Mouse (Mus musculus): ENCODE data around the gene Styxl1. TPM values are rescaled to one million over a fixed set of nuclear protein-coding genes. Genes with fewer than 3 reads are reported as not detected.

Gene Styxl1
- polyA plus RNA-seq (2015; fragmentation: Nextera tagmentation; extraction: Ambion mirVana): 0.84 and 1.2 TPM in 2 replicates

DNA sequence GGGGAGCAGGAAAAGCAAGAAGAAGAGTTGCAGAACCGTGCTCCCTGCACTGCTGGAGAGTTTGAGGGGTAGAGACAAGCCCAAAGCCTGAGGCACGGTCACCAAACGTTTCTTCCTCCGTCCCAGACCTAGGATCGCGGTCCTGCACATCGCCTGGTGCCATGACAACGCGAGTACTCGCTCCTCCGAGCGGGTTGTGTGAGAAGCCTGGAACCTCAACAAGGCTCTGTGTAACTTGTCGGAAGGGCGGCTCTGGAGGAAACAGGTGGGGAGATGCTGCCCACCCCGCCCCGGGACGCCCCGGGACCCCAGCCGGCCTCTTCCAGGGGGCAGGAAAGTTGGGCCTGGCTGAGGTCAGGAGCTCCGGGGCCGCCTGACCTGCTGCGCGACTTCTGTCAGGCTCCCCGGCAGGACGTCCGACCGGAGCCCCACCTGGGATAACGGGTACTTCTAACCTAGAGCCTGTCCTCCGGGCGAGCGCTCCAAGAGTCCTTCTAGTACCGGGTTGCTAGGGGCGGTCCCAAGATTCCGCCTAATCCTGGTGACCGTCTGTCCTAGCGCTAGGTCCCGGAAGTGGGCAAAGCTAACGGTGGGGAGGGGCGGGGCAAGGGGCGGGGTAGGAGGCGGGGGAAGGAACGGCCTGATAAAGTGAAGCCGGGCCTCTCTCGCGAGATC, at the start of gene Styxl1:
Styxl1 (minus strand) TSS at position 590 of the 675 bp plus-strand sequence.
- Histone ChIP-seq H3K9ac (ENCODE audit: low read length) (peak within 1 kb of the TSS; percentile 97), H3K4me1 (replicated peaks; ENCODE audit: control insufficient read depth, insufficient read depth, low read length) (peaks cover 15% of the 10 kb centered on the region), H3K4me3 (ENCODE audit: low read length) (peak within 1 kb of the TSS; percentile 96), H3K4me2 (ENCODE audit: low read depth, low read length) (peak within 1 kb of the TSS; percentile 72), H3K27me3 (ENCODE audit: control insufficient read depth, insufficient read depth, low read depth, low read length) (no peaks in the 10 kb centered on the region), H3K27ac (ENCODE audit: low read length) (peak within 1 kb of the TSS; percentile 93), H3K9me3 (ENCODE audit: control insufficient read depth, low read length) (no peaks in the 10 kb centered on the region), H3K36me3 (ENCODE audit: control insufficient read depth, insufficient read depth, low read length) (peaks cover 4% of the 10 kb centered on the region; the same call in 1 of the 2 replicates)
- WGBS: under 1% methylated on average over 45 of the region's 45 CpGs
- ATAC-seq (ENCODE audit: low read depth): peak; percentile 22

DNA sequence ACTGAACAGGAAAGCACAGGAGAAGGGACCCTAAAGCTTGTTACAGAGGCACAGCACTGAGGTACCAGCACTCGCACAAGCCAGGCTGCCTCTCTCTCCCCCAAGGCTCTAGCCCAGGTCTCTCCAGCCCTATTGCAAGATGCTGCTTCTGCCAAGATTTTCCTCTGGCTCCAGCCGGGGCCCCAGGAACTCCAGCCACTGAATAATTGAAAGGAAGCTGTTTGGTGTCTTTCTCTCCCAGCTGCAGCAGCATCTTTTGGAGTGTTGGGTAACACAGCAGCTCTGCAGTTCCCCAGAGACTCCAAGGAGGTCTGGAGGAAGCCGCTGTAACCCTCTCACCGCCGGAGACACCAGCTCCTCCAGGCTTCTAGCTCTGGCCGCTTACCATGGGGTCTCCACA, 48.0 kb upstream of the Styxl1 start:
- Histone ChIP-seq H3K4me3 (ENCODE audit: low read length) (no peak overlapping the region), H3K36me3 (ENCODE audit: control insufficient read depth, insufficient read depth, low read length) (no peaks in the 10 kb centered on the region), H3K4me2 (ENCODE audit: low read depth, low read length) (no peak overlapping the region), H3K27ac (ENCODE audit: low read length) (no peak overlapping the region), H3K4me1 (replicated peaks; ENCODE audit: control insufficient read depth, insufficient read depth, low read length) (no peaks in the 10 kb centered on the region), H3K27me3 (ENCODE audit: control insufficient read depth, insufficient read depth, low read depth, low read length) (no peaks in the 10 kb centered on the region), H3K9ac (ENCODE audit: low read length) (no peak overlapping the region), H3K9me3 (ENCODE audit: control insufficient read depth, low read length) (no peaks in the 10 kb centered on the region)
- ATAC-seq (ENCODE audit: low read depth): no peak
- 42% methylated on average over 6 of the region's 6 CpGs for WGBS

DNA sequence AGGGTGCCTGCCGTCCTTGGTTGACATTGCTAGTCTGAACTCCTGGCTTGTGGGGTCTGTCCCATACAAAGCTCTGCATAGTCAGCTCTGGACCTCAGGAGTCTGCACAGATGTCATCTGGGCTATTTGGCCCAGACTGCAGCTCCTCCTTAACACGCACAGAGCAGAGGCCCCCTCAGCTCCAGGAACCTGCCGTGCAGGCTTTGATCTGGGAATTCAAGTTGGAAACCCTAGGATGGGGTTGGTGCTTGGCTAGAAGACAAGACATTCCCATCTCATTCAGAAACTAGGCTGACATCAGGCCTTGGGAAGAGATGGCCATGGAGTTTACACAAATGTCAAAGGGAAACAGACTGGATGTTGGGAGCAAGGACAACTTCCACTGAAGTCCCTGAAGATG, 46.3 kb upstream of the Styxl1 start:
- H3K4me1 ChIP-seq (replicated peaks; ENCODE audit: control insufficient read depth, insufficient read depth, low read length): no peaks in the 10 kb centered on the region
- no peak for ATAC-seq (ENCODE audit: low read depth)
- H3K27me3 ChIP-seq (ENCODE audit: control insufficient read depth, insufficient read depth, low read depth, low read length): no peaks in the 10 kb centered on the region
- no peaks in the 10 kb centered on the region for H3K9me3 ChIP-seq (ENCODE audit: control insufficient read depth, low read length)
- no peak overlapping the region for H3K27ac ChIP-seq (ENCODE audit: low read length)
- WGBS: 43% methylated on average over 3 of the region's 3 CpGs
- H3K4me3 ChIP-seq (ENCODE audit: low read length): no peak overlapping the region
- no peaks in the 10 kb centered on the region for H3K36me3 ChIP-seq (ENCODE audit: control insufficient read depth, insufficient read depth, low read length)
- H3K9ac ChIP-seq (ENCODE audit: low read length): no peak overlapping the region
- no peak overlapping the region for H3K4me2 ChIP-seq (ENCODE audit: low read depth, low read length)

DNA sequence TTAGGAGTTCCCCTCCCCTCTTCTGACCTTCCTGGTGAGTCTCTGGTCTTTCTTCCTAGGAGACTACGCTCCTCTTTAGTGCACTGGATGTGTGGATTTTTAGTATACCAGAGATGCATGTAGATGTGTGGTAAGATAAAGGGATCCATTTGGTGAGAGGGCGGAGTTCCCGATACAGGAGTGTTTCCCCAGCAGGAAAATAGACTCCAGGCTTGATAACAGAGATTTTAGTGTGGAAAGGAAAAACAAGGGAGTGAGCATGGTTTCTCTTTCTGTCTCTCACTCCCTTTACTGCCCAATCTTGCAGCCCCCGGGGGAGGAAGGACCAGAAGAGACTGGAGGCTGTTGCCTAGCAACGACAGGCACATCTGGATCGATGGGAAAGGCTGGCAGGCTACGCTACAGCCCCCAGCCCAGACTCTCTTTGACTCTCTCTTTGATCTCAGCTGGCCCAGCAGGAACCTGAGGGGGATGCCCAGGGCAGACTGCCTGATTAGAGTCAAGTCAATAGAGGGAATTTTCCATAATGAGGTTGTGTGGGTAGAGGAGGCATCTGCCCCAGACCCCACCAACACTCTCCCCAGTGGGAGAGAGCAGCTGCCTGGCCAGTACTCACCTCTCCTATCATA, 44.2 kb upstream of the Styxl1 start:
- Histone ChIP-seq H3K27me3 (ENCODE audit: control insufficient read depth, insufficient read depth, low read depth, low read length) (no peaks in the 10 kb centered on the region), H3K4me3 (ENCODE audit: low read length) (no peak overlapping the region), H3K4me1 (replicated peaks; ENCODE audit: control insufficient read depth, insufficient read depth, low read length) (no peaks in the 10 kb centered on the region), H3K27ac (ENCODE audit: low read length) (no peak overlapping the region), H3K4me2 (ENCODE audit: low read depth, low read length) (no peak overlapping the region), H3K36me3 (ENCODE audit: control insufficient read depth, insufficient read depth, low read length) (no peaks in the 10 kb centered on the region), H3K9ac (ENCODE audit: low read length) (no peak overlapping the region), H3K9me3 (ENCODE audit: control insufficient read depth, low read length) (no peaks in the 10 kb centered on the region)
- 24% methylated on average over 7 of the region's 7 CpGs for WGBS
- ATAC-seq (ENCODE audit: low read depth): no peak

DNA sequence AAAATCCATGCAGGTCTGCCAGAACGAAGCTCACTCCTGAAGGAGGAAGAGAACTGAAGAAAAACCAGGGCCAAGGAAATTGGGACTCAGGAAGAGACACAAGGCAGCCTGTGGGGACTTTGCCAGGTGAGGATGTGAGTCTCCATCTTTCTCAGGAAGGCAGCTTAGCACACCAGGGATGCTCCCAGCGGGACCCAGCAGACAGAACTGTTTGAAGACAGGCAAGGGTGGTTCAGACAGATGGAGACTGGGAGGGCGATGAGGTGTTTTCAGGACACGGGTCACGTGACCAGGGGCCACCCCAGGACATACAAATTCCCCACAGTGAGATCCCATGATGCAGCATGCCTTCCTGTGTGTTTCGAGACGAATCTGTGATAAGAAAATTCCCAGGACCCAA, 40.3 kb upstream of the Styxl1 start:
- Histone ChIP-seq H3K27ac (ENCODE audit: low read length) (no peak overlapping the region), H3K27me3 (ENCODE audit: control insufficient read depth, insufficient read depth, low read depth, low read length) (no peaks in the 10 kb centered on the region), H3K4me1 (replicated peaks; ENCODE audit: control insufficient read depth, insufficient read depth, low read length) (no peaks in the 10 kb centered on the region), H3K9me3 (ENCODE audit: control insufficient read depth, low read length) (no peaks in the 10 kb centered on the region), H3K4me2 (ENCODE audit: low read depth, low read length) (no peak overlapping the region), H3K9ac (ENCODE audit: low read length) (no peak overlapping the region), H3K4me3 (ENCODE audit: low read length) (no peak overlapping the region), H3K36me3 (ENCODE audit: control insufficient read depth, insufficient read depth, low read length) (no peaks in the 10 kb centered on the region)
- no peak for ATAC-seq (ENCODE audit: low read depth)
- WGBS: 31% methylated on average over 7 of the region's 7 CpGs

DNA sequence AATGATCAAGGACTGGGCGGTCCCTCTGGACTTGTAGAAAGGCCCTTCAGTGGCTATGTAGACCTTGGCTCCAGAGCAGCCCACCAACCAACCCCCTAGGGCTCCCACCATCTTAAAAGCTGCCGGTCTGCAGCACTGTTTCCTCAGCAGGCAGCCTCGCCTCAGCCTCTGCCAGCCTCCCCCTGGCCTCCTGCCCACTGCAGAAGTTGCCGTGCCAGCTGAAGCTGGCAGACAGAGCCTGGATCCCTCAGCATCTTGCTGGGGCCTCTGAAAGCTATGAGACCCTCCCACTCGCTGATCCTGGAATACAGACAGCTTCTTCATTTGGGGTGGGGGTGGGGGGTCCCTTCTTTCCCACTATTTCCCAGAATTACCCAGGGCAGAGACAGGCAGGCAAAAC, 34.8 kb upstream of the Styxl1 start:
- no peaks in the 10 kb centered on the region for H3K4me1 ChIP-seq (replicated peaks; ENCODE audit: control insufficient read depth, insufficient read depth, low read length)
- WGBS: 52% methylated on average over 5 of the region's 5 CpGs

DNA sequence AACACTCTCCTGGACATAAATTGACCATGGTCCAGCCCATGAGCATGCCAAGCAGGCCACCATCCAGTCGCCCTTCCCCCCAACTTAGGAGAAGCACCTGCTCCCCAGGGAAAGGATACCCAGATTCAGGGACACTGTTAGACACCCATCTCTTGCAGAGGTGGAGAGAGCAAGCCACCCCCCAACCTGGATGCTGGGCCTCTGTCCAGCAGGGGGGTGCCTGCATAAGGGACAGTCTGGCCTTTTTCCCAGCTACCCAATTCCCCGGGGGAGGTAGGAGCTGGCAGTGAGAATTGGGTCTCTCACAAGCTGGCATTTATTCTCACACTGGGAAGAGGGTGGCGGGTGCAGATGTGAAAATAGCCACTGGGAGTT, 29.1 kb upstream of the Styxl1 start:
- no peak overlapping the region for H3K4me2 ChIP-seq (ENCODE audit: low read depth, low read length)
- no peak for ATAC-seq (ENCODE audit: low read depth)
- no peaks in the 10 kb centered on the region for H3K9me3 ChIP-seq (ENCODE audit: control insufficient read depth, low read length)
- no peaks in the 10 kb centered on the region for H3K36me3 ChIP-seq (ENCODE audit: control insufficient read depth, insufficient read depth, low read length)
- no peak overlapping the region for H3K27ac ChIP-seq (ENCODE audit: low read length)
- no peak overlapping the region for H3K4me3 ChIP-seq (ENCODE audit: low read length)
- H3K27me3 ChIP-seq (ENCODE audit: control insufficient read depth, insufficient read depth, low read depth, low read length): no peaks in the 10 kb centered on the region
- no peak overlapping the region for H3K9ac ChIP-seq (ENCODE audit: low read length)
- no peaks in the 10 kb centered on the region; the same call in 1 of the 2 replicates for H3K4me1 ChIP-seq (replicated peaks; ENCODE audit: control insufficient read depth, insufficient read depth, low read length)
- 33% methylated on average over 3 of the region's 3 CpGs for WGBS

More for the DNA sequence above, 34.8 kb upstream of the Styxl1 start:
- no peak overlapping the region for H3K9ac ChIP-seq (ENCODE audit: low read length)
- no peaks in the 10 kb centered on the region for H3K9me3 ChIP-seq (ENCODE audit: control insufficient read depth, low read length)
- H3K4me2 ChIP-seq (ENCODE audit: low read depth, low read length): no peak overlapping the region
- H3K36me3 ChIP-seq (ENCODE audit: control insufficient read depth, insufficient read depth, low read length): no peaks in the 10 kb centered on the region
- H3K27ac ChIP-seq (ENCODE audit: low read length): no peak overlapping the region
- no peak for ATAC-seq (ENCODE audit: low read depth)
- H3K4me3 ChIP-seq (ENCODE audit: low read length): no peak overlapping the region
- H3K27me3 ChIP-seq (ENCODE audit: control insufficient read depth, insufficient read depth, low read depth, low read length): no peaks in the 10 kb centered on the region

DNA sequence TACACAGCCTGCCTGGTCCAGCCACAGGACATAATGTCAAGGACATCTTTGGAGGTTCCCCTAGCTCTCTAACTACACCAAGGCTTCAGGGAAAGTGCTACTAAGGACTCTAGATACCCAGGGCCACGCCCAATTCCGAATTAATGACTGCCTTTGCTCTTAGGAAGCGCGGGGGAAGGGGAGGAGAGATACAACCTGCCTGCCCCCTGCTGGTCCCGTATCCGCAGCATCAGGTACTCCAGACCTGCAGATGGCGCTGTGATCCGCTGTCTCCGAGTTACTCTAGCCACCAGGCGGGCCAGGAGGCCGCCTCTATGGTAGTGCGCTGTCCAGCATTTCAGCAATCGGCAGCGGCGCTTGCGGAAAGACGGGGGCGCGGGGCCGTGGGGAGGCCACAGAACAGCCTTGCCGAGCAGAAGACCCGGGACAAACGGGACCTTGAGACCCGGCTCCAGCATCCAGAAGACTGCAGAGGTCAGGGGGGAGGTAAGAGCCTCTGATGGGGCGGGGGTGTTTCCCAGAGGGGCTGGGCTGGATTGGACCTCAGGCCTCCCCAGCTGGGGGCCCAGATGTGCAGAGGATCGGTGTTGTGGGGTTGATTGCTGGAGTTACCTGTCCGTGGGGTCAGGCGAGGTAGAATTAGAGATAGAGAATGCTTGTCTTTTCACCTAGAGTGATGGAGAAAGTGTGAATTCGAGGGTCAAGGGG, 28.5 kb upstream of the Styxl1 start, which contains the start of gene Srrm3:
Srrm3 (plus strand) TSS at position 336 of the 708 bp plus-strand sequence.
- Histone ChIP-seq H3K4me2 (ENCODE audit: low read depth, low read length) (no peak within 1 kb of the TSS), H3K36me3 (ENCODE audit: control insufficient read depth, insufficient read depth, low read length) (no peaks in the 10 kb centered on the region), H3K4me1 (replicated peaks; ENCODE audit: control insufficient read depth, insufficient read depth, low read length) (no peaks in the 10 kb centered on the region; the same call in 1 of the 2 replicates), H3K4me3 (ENCODE audit: low read length) (no peak within 1 kb of the TSS), H3K9me3 (ENCODE audit: control insufficient read depth, low read length) (no peaks in the 10 kb centered on the region), H3K27ac (ENCODE audit: low read length) (no peak within 1 kb of the TSS), H3K27me3 (ENCODE audit: control insufficient read depth, insufficient read depth, low read depth, low read length) (no peaks in the 10 kb centered on the region), H3K9ac (ENCODE audit: low read length) (no peak within 1 kb of the TSS)
- ATAC-seq (ENCODE audit: low read depth): peak; percentile 52
- 5% methylated on average over 29 of the region's 29 CpGs for WGBS

DNA sequence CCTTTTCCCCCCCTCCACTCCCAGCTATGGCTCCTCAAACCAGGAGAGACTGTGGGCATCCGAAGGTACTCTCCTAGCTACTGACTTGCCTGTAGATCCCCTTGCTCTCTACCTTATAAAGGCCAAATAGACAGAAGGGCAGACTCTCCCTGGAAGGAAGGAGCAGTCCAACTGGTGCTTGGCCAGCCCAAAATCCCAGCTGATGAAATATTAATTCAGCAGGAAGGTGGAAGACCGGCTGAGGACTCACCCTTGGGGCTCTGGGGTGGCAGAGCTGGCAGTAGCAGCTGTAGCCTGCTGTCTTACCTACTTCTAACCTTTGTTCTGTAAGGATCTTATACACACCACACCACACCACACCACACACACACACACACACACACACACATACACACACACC, 26.6 kb upstream of the Styxl1 start:
- H3K4me1 ChIP-seq (replicated peaks; ENCODE audit: control insufficient read depth, insufficient read depth, low read length): no peaks in the 10 kb centered on the region; the same call in 1 of the 2 replicates
- no peak overlapping the region for H3K27ac ChIP-seq (ENCODE audit: low read length)
- 61% methylated on average over 2 of the region's 2 CpGs for WGBS
- ATAC-seq (ENCODE audit: low read depth): no peak
- H3K36me3 ChIP-seq (ENCODE audit: control insufficient read depth, insufficient read depth, low read length): no peaks in the 10 kb centered on the region
- H3K4me2 ChIP-seq (ENCODE audit: low read depth, low read length): no peak overlapping the region
- no peaks in the 10 kb centered on the region for H3K9me3 ChIP-seq (ENCODE audit: control insufficient read depth, low read length)
- H3K27me3 ChIP-seq (ENCODE audit: control insufficient read depth, insufficient read depth, low read depth, low read length): no peaks in the 10 kb centered on the region
- H3K4me3 ChIP-seq (ENCODE audit: low read length): no peak overlapping the region
- H3K9ac ChIP-seq (ENCODE audit: low read length): no peak overlapping the region

All from lung, embryonic 16.5 days (tissue).